Mouse (Mus musculus) testis, adult 2 months (tissue): ENCODE measurements around the gene Arid1b.

Experiments
- CTCF ChIP-seq: fragments of 200-500 bp; IDR thresholded peaks from 2 replicates; pipeline ENCODE4 v1.5.1; 2012; ENCODE audit warnings: low read depth, mild to moderate bottlenecking, inconsistent platforms, low read length, moderate library complexity; ENCODE audit not compliant: control insufficient read depth, insufficient read depth, insufficient replicate concordance
- POLR2A ChIP-seq: fragments of 200-500 bp; IDR thresholded peaks from 2 replicates; pipeline ENCODE4 v1.6.1; 2012; ENCODE audit warnings: low read depth, mild to moderate bottlenecking, inconsistent platforms, low read length, moderate library complexity; ENCODE audit not compliant: control insufficient read depth

GRCm38 (mm10) chr17:4945871-4946331 is 48.2 kb upstream of the Arid1b start:
- TF ChIP-seq POLR2A: no peak
- no peak for TF ChIP-seq CTCF
